Mouse (Mus musculus) megakaryocyte, adult 5-6 weeks (primary cell): ENCODE results near the gene Fam83e. TPM values are rescaled to one million over a fixed set of nuclear protein-coding genes. Genes with fewer than 3 reads are reported as not detected.
A peak's percentile ranks its signal among the peaks of the same experiment; 100 is the strongest.

Source experiments
- ATAC-seq: 2 replicates; pipeline ENCODE4 v1.8.0; 2016; ENCODE audit warnings: mild to moderate bottlenecking, inconsistent platforms; ENCODE audit not compliant: poor library complexity, severe bottlenecking
- total RNA-seq, 2 experiments: library from RNA; stranded (forward) in 1 of 2; stranded (reverse) in 1 of 2; fragments of 153-499, 151-499 nt in 1 of 2; fragments of 221-1000, 200-1000 nt in 1 of 2; gene quantifications; 2 replicates each; pipeline versions ENCODE4 v1.2.3 to v1.2.4; 2015 to 2017

Gene Fam83e
- 0.18 and 0.29 TPM in 2 replicates for total RNA-seq (2015)
- 0.12 and 0.22 TPM in 2 replicates for total RNA-seq (2017)

DNA sequence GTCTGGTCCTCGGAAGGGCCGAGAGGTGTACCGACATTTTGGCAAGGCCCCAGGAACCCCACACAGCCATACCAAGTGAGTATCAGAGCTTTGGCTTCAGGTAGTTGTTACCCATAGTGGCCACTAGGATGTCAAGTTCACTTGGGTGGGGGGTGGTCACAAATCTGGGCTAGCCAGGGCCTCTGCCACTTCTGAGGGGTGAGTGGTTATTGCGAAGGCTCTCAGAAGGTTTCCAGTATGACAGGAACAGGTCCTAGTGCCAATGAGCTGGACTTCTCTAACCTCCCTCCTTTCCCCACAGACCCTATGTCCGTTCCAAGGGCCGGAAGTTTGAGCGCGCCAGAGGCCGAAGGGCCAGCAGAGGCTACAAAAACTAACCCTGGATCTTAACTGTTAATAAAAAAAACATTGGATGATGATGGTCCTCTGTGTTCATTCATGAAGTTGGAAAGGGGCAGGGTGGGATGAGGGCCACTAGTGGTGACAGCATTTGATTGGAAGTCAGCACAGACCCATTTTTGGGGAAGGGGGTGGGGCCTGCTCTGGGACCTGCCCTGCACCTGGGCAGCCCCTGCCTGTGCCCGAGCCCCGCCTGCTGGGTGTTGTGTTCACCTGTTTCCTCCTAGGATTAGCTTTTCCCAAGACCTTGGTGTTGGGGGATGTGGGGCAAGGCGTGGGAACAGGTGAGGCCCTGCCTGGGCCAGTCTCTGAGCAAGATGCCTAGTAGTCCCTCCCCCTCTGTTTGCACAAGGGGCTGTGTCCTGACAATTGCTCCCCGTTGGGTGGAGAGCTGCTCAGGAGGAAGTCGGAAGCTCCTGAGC, at the start of gene Fam83e:
Gene Fam83e (plus strand): TSS at position 800 of the 821 bp plus-strand sequence.
- no peak for ATAC-seq

DNA sequence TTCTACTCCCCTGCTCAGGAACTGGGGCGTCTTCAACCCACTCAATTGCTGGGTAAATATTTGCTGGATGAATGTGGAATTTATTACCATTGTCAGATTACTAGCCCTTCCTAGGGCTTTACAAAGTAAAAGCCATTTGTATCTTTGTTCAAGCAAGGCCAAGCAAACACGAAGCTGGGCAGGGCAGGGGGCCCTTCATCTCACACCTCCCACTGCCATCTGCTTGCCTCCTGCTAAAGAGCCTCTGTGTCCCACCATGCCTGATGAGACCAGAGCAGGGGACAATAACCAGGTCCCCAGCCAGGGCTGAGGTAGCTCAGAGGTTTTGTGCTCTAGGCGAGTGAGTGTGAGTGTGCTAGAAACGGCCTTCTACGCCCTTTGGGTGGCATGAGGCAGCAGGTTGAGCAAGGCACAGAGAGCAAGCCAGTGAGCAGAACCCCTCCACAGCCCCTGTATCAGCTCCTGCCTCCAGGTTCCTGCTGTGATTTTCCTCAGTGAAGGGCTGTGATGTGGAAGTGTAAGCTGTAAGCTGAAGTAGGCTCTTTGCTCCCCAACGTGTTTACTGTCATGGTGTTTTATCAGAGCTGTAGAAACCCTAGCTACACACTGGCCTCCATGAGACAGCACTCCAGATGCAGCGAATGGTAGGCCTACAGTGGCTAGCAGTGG, 43.3 kb upstream of the Fam83e start:
- no peak for ATAC-seq

DNA sequence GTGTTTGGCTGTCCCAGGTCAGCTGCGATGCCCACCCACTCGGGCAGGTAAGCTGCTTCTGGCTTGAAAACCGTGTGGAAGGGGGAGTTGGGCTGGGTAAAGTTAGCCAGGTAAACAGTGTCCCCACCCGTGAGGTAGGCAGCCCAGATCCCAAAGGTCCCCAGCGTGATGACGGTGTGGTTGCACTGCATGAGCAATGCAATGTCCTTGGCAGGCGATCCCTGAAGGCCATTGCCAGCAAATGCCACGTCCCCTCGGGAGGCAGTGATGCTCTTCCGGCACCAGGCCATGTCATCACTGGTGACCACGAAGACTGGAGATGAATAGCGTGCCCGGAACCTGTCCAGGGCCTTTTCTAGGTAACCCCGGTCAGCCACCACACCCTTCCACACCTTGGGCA, 42.5 kb upstream of the Fam83e start:
- no peak for ATAC-seq

DNA sequence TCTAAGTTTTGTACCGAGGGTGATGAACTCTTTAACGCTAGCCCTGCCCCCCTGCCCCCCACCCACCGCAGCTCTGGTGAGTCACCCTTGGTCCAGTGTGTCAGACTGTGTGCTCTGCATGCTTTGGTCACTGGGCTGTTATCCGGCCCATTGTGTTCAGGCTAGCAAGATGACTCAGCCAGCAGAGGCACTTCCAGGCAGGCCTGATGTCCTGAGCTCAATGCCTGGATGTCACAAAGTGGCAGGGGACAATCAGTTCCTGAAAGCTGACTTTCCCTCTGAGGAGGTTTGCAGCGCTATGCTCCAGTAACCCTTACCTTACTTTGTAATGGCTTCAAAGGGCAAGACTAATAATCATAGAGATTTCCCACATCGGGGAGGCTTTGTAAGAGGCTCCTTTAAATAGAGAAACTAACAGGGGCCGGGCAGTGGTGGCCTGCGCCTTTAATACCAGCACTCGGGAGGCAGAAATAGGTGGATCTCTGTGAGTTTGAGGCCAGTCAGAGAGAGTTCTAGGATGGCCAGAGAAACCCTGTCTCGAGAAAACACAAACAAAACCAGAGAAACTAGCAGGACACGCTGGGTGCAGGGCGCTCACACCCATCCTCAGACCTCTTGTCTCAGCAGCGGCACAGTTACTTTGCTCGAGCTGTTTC, 40.9 kb upstream of the Fam83e start:
- no peak for ATAC-seq

- ATAC-seq = no peak
These were observed 39.8 kb upstream of the Fam83e start for GRCm38 (mm10) chr7:45681046-45681736.

DNA sequence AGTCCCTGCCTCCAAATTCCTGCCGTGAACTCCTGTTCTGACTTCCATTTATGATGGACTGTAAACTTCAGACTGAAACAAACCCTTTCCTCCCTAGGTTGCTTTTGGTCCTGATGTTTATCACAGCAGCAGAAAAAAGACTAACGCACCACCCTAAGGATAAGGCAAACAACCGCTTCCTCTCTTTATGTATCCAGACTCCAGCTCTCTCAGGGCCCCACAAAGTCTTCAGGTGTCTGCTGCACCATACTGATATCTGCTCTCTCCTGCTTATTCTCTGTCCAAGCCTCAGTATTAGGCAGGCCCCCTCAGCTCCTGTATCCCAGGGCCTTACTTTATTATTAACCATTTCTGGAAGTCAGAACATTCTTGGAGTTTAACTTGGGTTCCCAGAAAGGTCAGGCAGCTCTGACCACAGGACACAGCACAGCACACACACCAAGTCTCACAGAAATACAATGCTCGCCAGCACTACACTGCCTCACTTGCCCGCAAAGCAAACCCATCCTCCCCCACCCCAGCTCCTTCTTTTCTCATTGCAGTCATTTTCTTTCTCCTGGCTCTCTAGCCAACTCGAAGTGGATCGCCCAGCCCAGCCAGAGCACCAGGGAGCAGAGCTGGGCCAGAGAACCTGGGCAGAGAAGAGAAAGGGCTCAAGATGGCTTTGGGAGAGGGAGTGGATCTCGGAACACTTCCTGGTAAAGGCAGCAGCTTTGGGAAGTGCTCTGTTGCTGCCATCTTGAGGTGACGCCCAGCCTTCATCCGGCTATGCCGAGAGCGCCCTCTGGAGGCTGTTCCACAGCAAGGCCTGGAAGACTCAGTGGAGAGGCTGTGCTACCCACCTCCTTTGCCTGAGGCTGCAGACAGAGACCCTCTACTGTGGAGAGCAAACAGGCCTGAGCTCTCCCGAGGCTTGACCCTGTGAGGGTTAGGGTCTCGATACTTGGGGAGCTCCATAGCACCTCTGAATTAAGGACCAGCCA, 38.6 kb upstream of the Fam83e start:
- peak; percentile 95 for ATAC-seq

GRCm38 (mm10) chr7:45683396-45684050, 37.5 kb upstream of the Fam83e start, which contains the start of gene Ntn5:
Gene Ntn5, plus strand, starts transcription at chr7:45684022.
- ATAC-seq = no peak

DNA sequence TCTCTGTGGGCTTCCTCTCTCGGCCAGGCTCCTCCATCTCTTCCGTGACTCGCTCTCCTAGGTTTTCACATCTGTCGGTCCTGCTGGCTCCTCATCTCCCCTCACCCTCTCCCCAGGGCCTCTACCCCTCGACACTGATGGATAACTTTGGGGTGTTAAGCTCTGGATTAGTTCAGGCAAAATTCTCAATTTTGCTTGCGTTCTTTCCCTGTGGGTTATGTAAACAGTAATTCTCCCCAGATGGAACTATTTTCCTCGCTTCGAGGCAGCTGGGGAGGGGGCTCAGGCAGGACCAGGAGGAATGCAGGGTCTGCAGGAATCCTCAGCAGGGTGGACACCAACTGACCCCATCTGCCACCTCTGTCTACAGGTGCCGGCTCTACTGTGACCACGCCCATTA, 35.2 kb upstream of the Fam83e start:
- no peak for ATAC-seq

GRCm38 (mm10) chr7:45686841-45687240, 34.2 kb upstream of the Fam83e start:
- no peak for ATAC-seq

- peak; percentile 60 for ATAC-seq
These were observed 31.9 kb upstream of the Fam83e start for GRCm38 (mm10) chr7:45689099-45689498.

DNA sequence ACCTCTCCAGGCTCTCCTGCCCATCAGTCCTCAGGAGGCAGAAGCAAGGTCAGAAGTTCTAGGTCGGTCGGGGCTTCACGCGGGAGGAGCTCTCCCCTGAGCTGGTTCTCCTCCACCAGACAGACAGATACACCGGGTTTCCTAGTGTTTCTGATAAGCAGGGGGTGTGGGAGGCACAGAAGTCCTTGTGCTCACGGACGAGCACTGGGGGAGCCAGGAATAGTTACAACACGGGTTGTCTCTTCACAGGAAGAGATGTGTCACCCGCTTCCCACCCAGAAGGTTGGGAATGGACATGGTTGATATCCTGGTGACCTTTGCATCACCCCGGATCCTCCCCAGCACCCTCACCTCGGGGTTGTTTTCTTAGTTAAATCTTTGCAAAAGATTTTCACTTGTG, 31.2 kb upstream of the Fam83e start:
- ATAC-seq = no peak

DNA sequence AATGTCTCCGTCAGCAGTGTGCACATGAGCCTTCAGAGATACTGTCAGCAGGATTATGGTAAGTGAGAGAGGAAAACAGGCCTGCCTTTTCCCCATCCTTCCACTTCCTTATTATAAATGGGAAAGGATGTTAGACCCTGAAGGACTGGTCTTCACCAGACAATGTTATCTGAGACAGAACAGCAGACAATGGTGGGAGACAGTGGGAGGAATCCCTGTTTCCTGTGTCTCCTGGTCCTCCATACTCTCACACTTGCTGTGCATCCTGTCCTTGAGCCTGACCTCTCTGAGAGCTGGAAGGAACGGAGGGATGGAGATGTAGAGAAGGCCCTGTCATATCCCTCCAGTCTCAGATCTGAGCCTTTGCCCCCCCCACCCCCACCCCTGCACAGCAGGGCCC, 28.6 kb upstream of the Fam83e start:
- no peak for ATAC-seq

DNA sequence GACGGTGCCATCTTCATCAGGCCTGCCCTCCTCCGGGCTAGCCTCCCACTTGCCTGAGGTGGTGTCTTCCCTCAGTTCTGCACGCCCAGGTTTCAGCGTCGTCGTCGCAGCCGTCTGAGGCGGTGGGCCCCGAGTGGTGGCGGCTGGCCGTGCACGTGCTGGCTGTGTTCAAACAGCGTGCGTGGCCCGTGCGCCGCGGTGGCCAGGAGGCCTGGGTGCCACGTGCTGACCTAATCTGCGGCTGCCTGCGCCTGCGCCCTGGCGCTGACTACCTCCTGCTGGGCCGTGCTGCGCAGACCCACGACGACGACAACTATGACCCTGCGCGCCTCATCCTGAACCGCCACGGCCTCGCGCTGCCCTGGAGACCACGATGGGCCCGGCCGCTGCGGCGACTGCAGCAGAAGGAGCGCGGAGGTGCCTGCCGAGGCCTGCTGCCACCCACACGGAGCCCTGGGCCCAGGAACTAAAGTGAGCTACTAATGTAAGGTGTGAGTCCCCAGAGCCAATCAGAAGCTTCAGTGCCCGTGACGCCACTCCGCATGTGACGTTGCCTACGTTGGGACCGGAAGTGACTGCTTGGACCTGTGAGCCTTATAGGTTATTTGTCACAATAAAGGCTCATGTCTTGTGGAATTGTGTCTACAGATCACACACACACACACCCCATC, 27.0 kb upstream of the Fam83e start, which contains the start of gene Sec1:
Gene Sec1 (minus strand): TSS at position 482 of the 671 bp plus-strand sequence.
- ATAC-seq = no peak

GRCm38 (mm10) chr7:45695098-45695497, 25.9 kb upstream of the Fam83e start:
- ATAC-seq = no peak

DNA sequence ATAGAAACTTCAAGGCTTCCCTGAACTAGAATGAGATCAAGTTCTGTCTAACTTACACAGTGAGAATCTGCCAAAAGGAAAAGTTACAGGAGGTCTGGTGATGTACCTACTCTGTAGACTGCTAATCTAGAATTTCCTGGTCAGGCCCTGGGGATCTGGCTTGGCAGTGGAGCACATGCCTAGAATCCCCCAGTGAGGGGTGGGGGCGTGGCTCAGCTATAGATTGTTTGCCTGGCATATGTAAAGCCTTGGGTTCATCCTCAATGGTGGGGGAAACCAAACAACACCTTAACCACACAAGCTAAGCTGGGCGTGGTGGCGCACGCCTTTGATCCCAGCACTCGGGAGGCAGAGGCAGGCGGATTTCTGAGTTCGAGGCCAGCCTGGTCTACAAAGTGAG, 23.1 kb upstream of the Fam83e start:
- ATAC-seq = no peak

- ATAC-seq = no peak
These were observed 21.4 kb upstream of the Fam83e start, which contains the start of gene Car11 for GRCm38 (mm10) chr7:45699523-45700141. Gene Car11, plus strand, starts transcription at chr7:45699843.

- ATAC-seq = peak; percentile 36
These were observed 20.6 kb upstream of the Fam83e start for GRCm38 (mm10) chr7:45700301-45701015.
